Mouse (Mus musculus): ENCODE measurements at regions not wholly inside any gene's neighbourhood (a gene's known extent, or its start where the extent isn't known, plus 50 kb on each side); places are given as distances from the start of the nearest gene placed in this dataset.

- DNase-seq (ENCODE audit: low read depth in 3 of 3, low spot score in 3 of 3), result no peak
- H3K9ac ChIP-seq (replicated peaks), result no peak overlapping the region
- H3K9me3 ChIP-seq (ENCODE audit: control insufficient read depth, low read length), result no peaks in the 10 kb centered on the region
- H3K27ac ChIP-seq, result no peak overlapping the region
- H3K36me3 ChIP-seq (replicated peaks; ENCODE audit: control insufficient read depth, insufficient read depth, low read depth), result no peaks in the 10 kb centered on the region
- no peak for TF ChIP-seq EP300 (IDR thresholded peaks at IDR 0.05; ENCODE audit: low read depth)
- no peak for TF ChIP-seq CTCF (IDR thresholded peaks at IDR 0.05; ENCODE audit: low read depth)
- H3K4me1 ChIP-seq (replicated peaks; ENCODE audit: control insufficient read depth in 2 of 2, insufficient read depth in 2 of 2, low read length in 1 of 2), result 0 out of 4 replicates have a peak, but pooled peaks cover 0 to 5% of the 10 kb centered on the region in 2 experiments
- H3K27me3 ChIP-seq (ENCODE audit: control insufficient read depth, insufficient read depth, low read length), result no peaks in the 10 kb centered on the region
- no peak for ATAC-seq (ENCODE audit: insufficient read depth)
- H3K4me3 ChIP-seq (ENCODE audit: insufficient read depth in 1 of 2, low read depth in 2 of 2, low read length in 2 of 2), result no peak overlapping the region
- 15% methylated on average over 7 of the region's 7 CpGs for WGBS (ENCODE audit: insufficient replicate concordance)
- H3K4me2 ChIP-seq (ENCODE audit: low read depth), result no peak overlapping the region
These were observed 73.5 kb downstream of the Dyrk2 start for GRCm38 (mm10) chr10:118796512-118796911.

DNA sequence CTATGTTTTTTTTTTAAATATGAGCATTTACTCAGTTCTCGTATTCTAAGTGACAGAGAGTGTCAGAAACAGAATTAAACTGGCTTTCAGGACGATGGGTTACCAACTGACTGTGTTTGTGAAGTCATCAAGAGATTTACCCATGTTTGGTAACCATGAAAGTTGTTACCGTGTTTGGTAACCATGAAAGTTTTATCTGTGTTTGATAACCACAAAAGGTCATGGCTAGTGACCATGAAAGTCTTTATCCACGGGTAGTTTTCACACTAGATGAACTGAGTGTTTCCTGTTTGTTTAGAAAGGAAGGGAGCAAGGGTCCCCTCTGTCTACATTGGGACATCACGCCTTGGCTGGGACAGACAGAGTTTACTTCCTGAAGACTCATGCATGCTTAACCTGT lies 72.8 kb downstream of the Dyrk2 start:
- TF ChIP-seq CTCF (IDR thresholded peaks at IDR 0.05; ENCODE audit: low read depth) (no peak), EP300 (IDR thresholded peaks at IDR 0.05; ENCODE audit: low read depth) (no peak)
- no peak overlapping the region for H3K27ac ChIP-seq
- no peaks in the 10 kb centered on the region for H3K9me3 ChIP-seq (ENCODE audit: control insufficient read depth, low read length)
- no peak overlapping the region for H3K4me2 ChIP-seq (ENCODE audit: low read depth)
- ATAC-seq (ENCODE audit: insufficient read depth) (no peak), DNase-seq (ENCODE audit: low read depth in 3 of 3, low spot score in 3 of 3) (no peak)
- no peaks in the 10 kb centered on the region for H3K36me3 ChIP-seq (replicated peaks; ENCODE audit: control insufficient read depth, insufficient read depth, low read depth)
- H3K4me1 ChIP-seq (replicated peaks; ENCODE audit: control insufficient read depth in 2 of 2, insufficient read depth in 2 of 2, low read length in 1 of 2), result 0 out of 4 replicates have a peak, but pooled peaks cover 0 to 5% of the 10 kb centered on the region in 2 experiments
- no peak overlapping the region for H3K9ac ChIP-seq (replicated peaks)
- 37% methylated on average over 5 of the region's 5 CpGs for WGBS (ENCODE audit: insufficient replicate concordance)
- H3K4me3 ChIP-seq (ENCODE audit: insufficient read depth in 1 of 2, low read depth in 2 of 2, low read length in 2 of 2), result no peak overlapping the region
- H3K27me3 ChIP-seq (ENCODE audit: control insufficient read depth, insufficient read depth, low read length), result no peaks in the 10 kb centered on the region

DNA sequence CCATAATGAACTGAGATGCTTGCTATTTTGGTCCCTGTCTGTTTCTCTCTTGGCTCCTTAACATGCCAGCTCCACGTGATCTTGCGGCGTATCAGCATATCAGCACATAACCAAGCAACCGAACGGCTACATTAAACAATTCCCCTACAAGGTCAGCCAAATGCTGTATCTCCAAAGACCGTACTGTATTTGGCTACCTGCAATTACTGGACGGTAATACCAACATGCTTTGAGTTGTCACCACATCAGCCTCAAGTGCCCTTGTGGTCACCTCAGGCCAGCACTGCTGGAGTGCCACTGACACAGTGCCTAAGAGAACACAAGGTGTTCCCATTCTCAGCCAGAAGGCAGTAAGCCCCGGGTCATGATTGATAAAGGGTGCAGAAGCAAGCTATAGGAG lies 70.2 kb downstream of the Dyrk2 start:
- 76% methylated on average over 8 of the region's 8 CpGs for WGBS (ENCODE audit: insufficient replicate concordance)
- DNase-seq (ENCODE audit: low read depth in 3 of 3, low spot score in 3 of 3) (no peak), ATAC-seq (ENCODE audit: insufficient read depth) (no peak)
- no peaks in the 10 kb centered on the region for H3K9me3 ChIP-seq (ENCODE audit: control insufficient read depth, low read length)
- H3K4me3 ChIP-seq (ENCODE audit: insufficient read depth in 1 of 2, low read depth in 2 of 2, low read length in 2 of 2), result no peak overlapping the region
- no peaks in the 10 kb centered on the region for H3K27me3 ChIP-seq (ENCODE audit: control insufficient read depth, insufficient read depth, low read length)
- no peak overlapping the region for H3K27ac ChIP-seq
- H3K4me1 ChIP-seq (replicated peaks; ENCODE audit: control insufficient read depth in 2 of 2, insufficient read depth in 2 of 2, low read length in 1 of 2), result peaks cover 0 to 12% of the 10 kb centered on the region in 2 experiments; a peak in 1 of 4 replicates
- no peaks in the 10 kb centered on the region for H3K36me3 ChIP-seq (replicated peaks; ENCODE audit: control insufficient read depth, insufficient read depth, low read depth)
- TF ChIP-seq EP300 (IDR thresholded peaks at IDR 0.05; ENCODE audit: low read depth), result no peak
- TF ChIP-seq CTCF (IDR thresholded peaks at IDR 0.05; ENCODE audit: low read depth), result no peak
- H3K9ac ChIP-seq (replicated peaks), result no peak overlapping the region
- H3K4me2 ChIP-seq (ENCODE audit: low read depth), result no peak overlapping the region

DNA sequence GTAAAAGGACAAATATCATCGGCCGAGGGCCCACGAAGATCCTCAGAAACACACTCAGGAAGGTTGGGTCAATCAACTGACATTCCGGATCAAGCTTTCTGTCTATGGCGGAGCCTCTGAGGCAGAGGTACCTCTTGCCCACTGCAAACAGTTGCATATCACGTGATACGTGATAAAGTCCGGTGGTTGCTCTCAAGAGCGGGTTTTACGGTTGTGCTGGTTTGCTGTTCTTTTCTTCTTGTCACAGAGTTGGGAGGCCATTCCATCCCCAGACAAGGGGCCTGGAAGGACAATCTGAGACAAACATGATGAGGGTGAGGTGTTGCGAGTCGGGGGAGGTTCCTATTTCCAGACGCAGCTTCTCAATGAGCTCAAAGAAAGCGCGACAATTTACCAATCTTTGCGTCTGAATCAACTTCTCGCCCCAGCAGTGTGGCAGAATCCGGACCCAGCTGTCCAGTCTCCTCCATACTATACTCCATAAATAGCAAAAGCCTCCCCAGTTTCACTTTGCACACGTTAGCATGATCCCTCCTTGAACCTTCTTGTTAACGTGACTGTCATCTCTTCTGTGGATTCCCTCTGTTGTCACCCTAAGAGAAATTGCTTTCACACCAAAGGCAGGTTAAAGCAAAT lies 66.0 kb downstream of the Dyrk2 start:
- ATAC-seq (ENCODE audit: insufficient read depth) (no peak), DNase-seq (ENCODE audit: low read depth in 3 of 3, low spot score in 3 of 3) (no peak)
- peaks cover 0 to 12% of the 10 kb centered on the region in 2 experiments; a peak in 1 of 4 replicates for H3K4me1 ChIP-seq (replicated peaks; ENCODE audit: control insufficient read depth in 2 of 2, insufficient read depth in 2 of 2, low read length in 1 of 2)
- no peak overlapping the region for H3K9ac ChIP-seq (replicated peaks)
- H3K4me2 ChIP-seq (ENCODE audit: low read depth), result no peak overlapping the region
- no peak for TF ChIP-seq CTCF (IDR thresholded peaks at IDR 0.05; ENCODE audit: low read depth)
- no peak for TF ChIP-seq EP300 (IDR thresholded peaks at IDR 0.05; ENCODE audit: low read depth)
- H3K36me3 ChIP-seq (replicated peaks; ENCODE audit: control insufficient read depth, insufficient read depth, low read depth), result no peaks in the 10 kb centered on the region
- H3K27ac ChIP-seq, result no peak overlapping the region
- H3K27me3 ChIP-seq (ENCODE audit: control insufficient read depth, insufficient read depth, low read length), result no peaks in the 10 kb centered on the region
- H3K4me3 ChIP-seq (ENCODE audit: insufficient read depth in 1 of 2, low read depth in 2 of 2, low read length in 2 of 2), result no peak overlapping the region
- H3K9me3 ChIP-seq (ENCODE audit: control insufficient read depth, low read length), result no peaks in the 10 kb centered on the region
- WGBS (ENCODE audit: insufficient replicate concordance), result 62% methylated on average over 20 of the region's 20 CpGs

- Histone ChIP-seq H3K4me1 (replicated peaks; ENCODE audit: control insufficient read depth in 2 of 2, insufficient read depth in 2 of 2, low read length in 1 of 2) (peaks cover 0 to 12% of the 10 kb centered on the region in 2 experiments; a peak in 1 of 4 replicates), H3K9ac (replicated peaks) (no peak overlapping the region), H3K36me3 (replicated peaks; ENCODE audit: control insufficient read depth, insufficient read depth, low read depth) (no peaks in the 10 kb centered on the region), H3K4me3 (ENCODE audit: insufficient read depth in 1 of 2, low read depth in 2 of 2, low read length in 2 of 2) (no peak overlapping the region), H3K27ac (no peak overlapping the region), H3K9me3 (ENCODE audit: control insufficient read depth, low read length) (no peaks in the 10 kb centered on the region), H3K4me2 (ENCODE audit: low read depth) (no peak overlapping the region), H3K27me3 (ENCODE audit: control insufficient read depth, insufficient read depth, low read length) (no peaks in the 10 kb centered on the region)
- peak; percentile 57; the same call in 1 of the 2 replicates for ATAC-seq (ENCODE audit: insufficient read depth)
- no peak for TF ChIP-seq CTCF (IDR thresholded peaks at IDR 0.05; ENCODE audit: low read depth)
- TF ChIP-seq EP300 (IDR thresholded peaks at IDR 0.05; ENCODE audit: low read depth), result no peak
- DNase-seq (ENCODE audit: low read depth in 3 of 3, low spot score in 3 of 3), result peak in 2 of 3 experiments; percentile 7 to 28
- 11% methylated on average over 5 of the region's 5 CpGs for WGBS (ENCODE audit: insufficient replicate concordance)
These were observed 65.4 kb downstream of the Dyrk2 start for GRCm38 (mm10) chr10:118804574-118804973.

All from liver, embryonic 14.5 days (tissue).